Mouse (Mus musculus) heart, postnatal 0 days (tissue): Measurements from ENCODE around the gene Dnm3. TPM values are rescaled to one million over a fixed set of nuclear protein-coding genes. Genes with fewer than 3 reads are reported as not detected.

ENCODE experiments used
- ATAC-seq: fragments of 200-750 bp; cut with Nextera tagmentation; 2 replicates; pipeline ENCODE4 v1.8.0; 2017; ENCODE audit warnings: low read depth, moderate number of reproducible peaks, moderate library complexity; ENCODE audit not compliant: insufficient read depth
- DNase-seq: peaks from one replicate; pipeline ENCODE4 v3.0.0-alpha.2; 2016; ENCODE audit warnings: low spot score
- H3K27ac ChIP-seq: fragments of 300-500 bp; sonication (generic); 2 replicates; pipeline ENCODE4 v1.5.1; 2014; ENCODE audit warnings: low read depth, mild to moderate bottlenecking
- H3K27me3 ChIP-seq: fragments of 300-500 bp; sonication (generic); 2 replicates; pipeline ENCODE4 v1.6.1; 2014; ENCODE audit warnings: low read length, mixed read lengths; ENCODE audit not compliant: control insufficient read depth, insufficient read depth
- H3K36me3 ChIP-seq: fragments of 300-500 bp; sonication (generic); replicated peaks from 2 replicates; pipeline ENCODE4 v1.6.1; 2014; ENCODE audit warnings: low read length, mixed read lengths; ENCODE audit not compliant: control insufficient read depth, insufficient read depth
- H3K4me1 ChIP-seq: fragments of 300-500 bp; sonication (generic); 2 replicates; pipeline ENCODE4 v1.6.1; 2014; ENCODE audit warnings: antibody characterized with exemption; ENCODE audit not compliant: control insufficient read depth, insufficient read depth
- H3K4me2 ChIP-seq: fragments of 300-500 bp; sonication (generic); 2 replicates; pipeline ENCODE4 v1.6.1; 2014; ENCODE audit warnings: low read depth, mild to moderate bottlenecking, low read length, moderate library complexity
- H3K4me3 ChIP-seq: fragments of 300-500 bp; sonication (generic); 2 replicates; pipeline ENCODE4 v1.5.1; 2014; ENCODE audit warnings: low read depth, low read length
- H3K9ac ChIP-seq: fragments of 300-500 bp; sonication (generic); replicated peaks from 2 replicates; pipeline ENCODE4 v1.6.1; 2014; ENCODE audit warnings: low read depth, low read length, mixed read lengths
- H3K9me3 ChIP-seq: fragments of 300-500 bp; sonication (generic); replicated peaks from 2 replicates; pipeline ENCODE4 v1.6.1; 2016; ENCODE audit warnings: low read length; ENCODE audit not compliant: control insufficient read depth
- CTCF ChIP-seq: IDR thresholded peaks from 2 replicates; pipeline ENCODE4 v1.5.1; 2016; ENCODE audit warnings: antibody characterized with exemption, control low read depth, low read depth
- EP300 ChIP-seq: IDR thresholded peaks from 2 replicates; pipeline ENCODE4 v1.6.1; 2016; ENCODE audit warnings: antibody characterized with exemption, low read depth
- WGBS: fragments of 180-500 bp; shearing (Covaris S2); extraction: QIAGEN DNeasy Blood & Tissue Kit; methylation state at CpG from one replicate; pipeline ENCODE4 v1.1.7; 2014; 5-methylcytosine and 5-hydroxymethylcytosine counted together
- polyA plus RNA-seq: library from polyadenylated mRNA; unstranded; fragments of >200 nt; fragmentation: Nextera tagmentation; extraction: Ambion mirVana; gene quantifications from 2 replicates; pipeline ENCODE4 v1.2.1, GENCODE M21; 2015
- total RNA-seq: library from RNA; depleted of rRNA; stranded (reverse); fragments of >200 nt; gene quantifications from 2 replicates; pipeline ENCODE4 v1.2.3, GENCODE M21; 2014; ENCODE audit warnings: low replicate concordance

Gene Dnm3
- total and polyA plus RNA-seq, 2 experiments from 2014 or later, result 1.9 to 2.4 TPM

- Histone ChIP-seq H3K36me3 (no peaks in the 10 kb centered on the region), H3K9me3 (no peaks in the 10 kb centered on the region), H3K4me3 (no peak overlapping the region), H3K27me3 (no peaks in the 10 kb centered on the region), H3K27ac (peak overlapping the region; percentile 63), H3K9ac (no peak overlapping the region), H3K4me2 (no peak overlapping the region), H3K4me1 (peaks cover 19% of the 10 kb centered on the region)
- TF ChIP-seq CTCF (no peak), EP300 (no peak)
- ATAC-seq (no peak), DNase-seq (peak; percentile 14)
- 47% methylated on average over 9 of the region's 9 CpGs for WGBS
Measured at GRCm38 (mm10) chr1:162039011-162039595, 438.7 kb downstream of the Dnm3 start.

GRCm38 (mm10) chr1:162038431-162038830 is 439.4 kb downstream of the Dnm3 start:
- no peaks in the 10 kb centered on the region for H3K36me3 ChIP-seq
- 51% methylated on average over 5 of the region's 5 CpGs for WGBS
- no peak overlapping the region for H3K9ac ChIP-seq
- no peaks in the 10 kb centered on the region for H3K27me3 ChIP-seq
- H3K27ac ChIP-seq, result peak overlapping the region; percentile 63
- DNase-seq (peak; percentile 14), ATAC-seq (peak; percentile 37; the same call in 1 of the 2 replicates)
- no peaks in the 10 kb centered on the region for H3K9me3 ChIP-seq
- TF ChIP-seq EP300 (no peak), CTCF (no peak)
- no peak overlapping the region for H3K4me2 ChIP-seq
- peaks cover 19% of the 10 kb centered on the region for H3K4me1 ChIP-seq
- no peak overlapping the region for H3K4me3 ChIP-seq

- DNase-seq (peak; percentile 57), ATAC-seq (peak; percentile 60)
- no peaks in the 10 kb centered on the region for H3K36me3 ChIP-seq
- peaks cover 19% of the 10 kb centered on the region for H3K4me1 ChIP-seq
- H3K9ac ChIP-seq, result no peak overlapping the region
- TF ChIP-seq CTCF (no peak), EP300 (no peak)
- H3K4me2 ChIP-seq, result no peak overlapping the region
- 59% methylated on average over 10 of the region's 10 CpGs for WGBS
- H3K27ac ChIP-seq, result peak overlapping the region; percentile 63
- no peaks in the 10 kb centered on the region for H3K9me3 ChIP-seq
- no peaks in the 10 kb centered on the region for H3K27me3 ChIP-seq
- no peak overlapping the region for H3K4me3 ChIP-seq
Measured at GRCm38 (mm10) chr1:162037968-162038421, 439.8 kb downstream of the Dnm3 start.

GRCm38 (mm10) chr1:162037185-162037765 is 440.6 kb downstream of the Dnm3 start:
- Histone ChIP-seq H3K4me3 (no peak overlapping the region), H3K9me3 (no peaks in the 10 kb centered on the region), H3K9ac (no peak overlapping the region), H3K4me1 (peaks cover 19% of the 10 kb centered on the region), H3K27me3 (no peaks in the 10 kb centered on the region), H3K4me2 (no peak overlapping the region), H3K36me3 (no peaks in the 10 kb centered on the region), H3K27ac (peak overlapping the region; percentile 63)
- no peak for TF ChIP-seq EP300
- TF ChIP-seq CTCF, result no peak
- peak; percentile 11 for DNase-seq
- 52% methylated on average over 6 of the region's 6 CpGs for WGBS
- ATAC-seq, result no peak

- Histone ChIP-seq H3K9me3 (no peaks in the 10 kb centered on the region), H3K27me3 (no peaks in the 10 kb centered on the region), H3K27ac (peak overlapping the region; percentile 63), H3K9ac (no peak overlapping the region), H3K4me2 (no peak overlapping the region), H3K4me3 (no peak overlapping the region), H3K4me1 (peaks cover 19% of the 10 kb centered on the region), H3K36me3 (no peaks in the 10 kb centered on the region)
- DNase-seq (no peak), ATAC-seq (no peak)
- WGBS, result 48% methylated on average over 5 of the region's 5 CpGs
- TF ChIP-seq EP300 (no peak), CTCF (no peak)
Measured at GRCm38 (mm10) chr1:162036461-162036835, 441.4 kb downstream of the Dnm3 start.
